ENCODE assay signal across 7 mouse cellular contexts in genomic region chr6:62573611-62574010, GRCm38 (mm10).
"Had no signal": no experiment of that assay in that cellular context is flagged by ENCODE, and none has a peak within 500 bp of the region (broad histone marks: within the 10 kb centered on the region; RNA-seq: fewer than 3 reads in every experiment).

No protein-coding gene starts in this region.

- DNase-seq: kidney, adult 2 months; kidney, postnatal 14 days; retina, postnatal 1 day; right cerebral cortex, postnatal 4 days; spleen, adult 18-20 months; thymus, adult 2 months; thymus, postnatal 25 days had no signal
